Mouse (Mus musculus) bone marrow, adult 2 months (tissue): ENCODE measurements around the gene Cul7.

Experiments
- CTCF ChIP-seq: fragments of 200-500 bp; IDR thresholded peaks from 2 replicates; pipeline ENCODE4 v1.5.1; 2011; ENCODE audit warnings: low read length, control low read depth; ENCODE audit not compliant: control insufficient read depth, insufficient read depth
- POLR2A ChIP-seq: fragments of 200-500 bp; IDR thresholded peaks from 2 replicates; pipeline ENCODE4 v1.6.1; 2011; ENCODE audit warnings: low read depth, mild to moderate bottlenecking, control low read depth, low read length, borderline replicate concordance; ENCODE audit not compliant: control insufficient read depth

DNA sequence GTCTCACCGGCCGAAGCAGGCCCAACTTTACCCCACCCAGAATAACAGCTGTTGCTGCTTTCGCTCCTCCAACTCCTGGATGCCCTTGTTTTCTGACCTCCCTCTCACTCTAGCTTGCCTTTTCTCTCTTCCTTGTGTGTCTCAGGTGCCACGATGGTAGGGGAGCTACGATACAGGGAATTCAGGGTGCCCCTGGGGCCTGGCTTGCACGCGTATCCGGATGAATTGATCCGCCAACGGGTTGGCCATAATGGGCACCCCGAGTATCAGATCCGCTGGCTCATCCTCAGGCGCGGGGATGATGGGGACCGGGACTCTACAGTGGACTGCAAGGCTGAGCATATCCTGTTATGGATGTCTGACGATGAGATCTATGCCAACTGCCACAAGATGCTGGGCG is 1.2 kb downstream of the Cul7 start:
- TF ChIP-seq POLR2A (no peak), CTCF (no peak)
